Mouse (Mus musculus): ENCODE data around the gene Patl2.

- no peak for TF ChIP-seq CTCF (IDR thresholded peaks at IDR 0.05; ENCODE audit: low read depth)
- TF ChIP-seq EP300 (IDR thresholded peaks at IDR 0.05; ENCODE audit: low read depth): no peak
Measured at GRCm38 (mm10) chr2:122159667-122160066, 26.3 kb downstream of the Patl2 start.

All from heart, postnatal 0 days (tissue).